Mouse (Mus musculus): ENCODE results near the gene Pgbd5. TPM values are rescaled to one million over a fixed set of nuclear protein-coding genes. Genes with fewer than 3 reads are reported as not detected.
A peak's percentile ranks its signal among the peaks of the same experiment; 100 is the strongest.

The Pgbd5 gene
- total RNA-seq, 2 experiments from 2014 or later = not detected

DNA sequence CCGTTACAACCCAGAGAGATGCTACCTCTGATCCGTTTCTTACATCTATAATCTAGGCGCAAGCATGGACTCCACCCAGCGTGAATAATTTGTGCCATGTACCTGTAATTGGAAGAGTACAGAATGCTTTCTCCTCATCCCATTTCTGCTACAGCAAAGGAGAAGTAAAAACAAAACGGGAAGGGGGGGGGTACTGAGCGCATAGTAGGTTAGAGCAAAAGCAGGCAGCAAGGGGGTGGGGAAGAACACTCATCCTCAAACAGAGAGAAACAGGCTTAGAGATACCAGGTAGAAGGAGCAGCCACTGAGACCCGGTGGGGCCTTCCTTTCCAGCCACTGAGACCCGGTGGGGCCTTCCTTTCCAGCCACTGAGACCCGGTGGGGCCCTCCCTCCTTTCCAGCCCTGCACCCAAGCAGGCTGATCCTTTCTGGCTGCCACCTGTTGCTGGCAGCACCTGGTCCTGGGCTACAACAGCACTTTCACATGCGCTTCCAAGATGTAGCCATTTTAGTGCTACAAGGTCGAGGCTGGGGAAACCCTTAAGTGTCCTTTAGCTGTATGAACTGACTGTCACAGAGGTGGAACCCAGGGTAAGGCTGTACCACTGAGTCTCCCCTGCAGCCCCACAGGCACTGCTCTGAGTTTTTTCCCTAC is 77.6 kb downstream of the Pgbd5 start:
- no peak for ATAC-seq (replicated peaks; ENCODE audit: low FRiP score, low TSS enrichment, poor library complexity, severe bottlenecking)

DNA sequence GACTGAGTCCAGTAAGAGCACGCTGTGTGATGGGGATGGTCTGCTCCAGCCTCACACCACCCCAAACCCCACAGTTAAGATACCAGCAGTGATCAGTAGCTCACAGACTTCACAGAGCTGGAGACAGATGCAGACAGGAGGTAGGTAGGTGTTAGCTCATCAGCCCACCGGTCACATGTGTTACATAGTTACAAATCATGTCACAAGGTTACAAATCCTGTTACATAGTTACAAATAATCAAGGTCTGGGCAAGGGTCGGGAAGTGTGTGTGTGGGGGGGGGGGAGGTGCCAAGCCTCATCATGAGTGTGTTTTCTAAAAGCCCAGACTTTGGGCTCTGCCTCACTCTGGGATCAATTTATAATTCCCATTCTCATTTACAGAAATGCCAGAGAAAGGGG is 78.5 kb downstream of the Pgbd5 start:
- no peak for ATAC-seq (replicated peaks; ENCODE audit: low FRiP score, low TSS enrichment, poor library complexity, severe bottlenecking)

DNA sequence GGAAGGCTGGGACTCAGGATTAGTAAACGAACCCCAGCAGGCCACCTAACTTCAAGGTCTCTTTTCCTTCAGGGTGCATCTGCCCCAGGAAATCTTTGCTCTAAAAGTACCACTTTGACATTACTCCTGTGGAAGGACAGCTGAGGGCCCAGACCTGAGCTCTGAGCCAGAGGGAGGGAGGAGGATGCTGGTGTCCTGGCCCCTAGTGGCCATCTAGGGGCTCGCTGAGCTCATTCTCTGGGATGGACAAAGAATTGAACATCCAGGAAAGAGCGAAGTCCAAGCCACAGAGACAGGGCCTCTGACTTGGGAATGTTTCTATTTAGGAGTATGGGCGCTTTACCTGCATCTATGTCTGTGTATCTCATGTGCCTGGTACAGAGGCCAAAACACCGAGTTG is 87.8 kb downstream of the Pgbd5 start:
- ATAC-seq (replicated peaks; ENCODE audit: low FRiP score, low TSS enrichment, poor library complexity, severe bottlenecking) = no peak

DNA sequence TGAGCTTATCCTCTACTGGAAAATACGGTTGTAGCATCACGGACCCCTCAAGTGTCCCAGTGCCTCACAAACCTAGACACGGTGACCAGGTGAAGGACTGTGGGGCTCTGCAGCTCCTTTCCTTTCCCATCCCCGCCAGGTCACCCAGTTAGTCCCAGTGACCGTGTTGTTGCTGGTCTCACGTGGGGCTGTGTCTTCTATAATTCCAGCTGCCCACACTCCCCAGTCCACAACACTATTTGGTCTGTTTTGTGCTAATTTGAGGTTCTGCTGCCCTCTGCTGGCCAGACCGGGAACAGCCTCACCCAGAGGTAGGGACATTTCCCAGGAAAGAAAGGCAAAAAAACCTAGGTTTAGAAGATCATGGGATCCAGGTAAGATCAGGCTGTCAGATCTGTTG is 89.8 kb downstream of the Pgbd5 start:
- peak; percentile 64 for ATAC-seq (replicated peaks; ENCODE audit: low FRiP score, low TSS enrichment, poor library complexity, severe bottlenecking)

DNA sequence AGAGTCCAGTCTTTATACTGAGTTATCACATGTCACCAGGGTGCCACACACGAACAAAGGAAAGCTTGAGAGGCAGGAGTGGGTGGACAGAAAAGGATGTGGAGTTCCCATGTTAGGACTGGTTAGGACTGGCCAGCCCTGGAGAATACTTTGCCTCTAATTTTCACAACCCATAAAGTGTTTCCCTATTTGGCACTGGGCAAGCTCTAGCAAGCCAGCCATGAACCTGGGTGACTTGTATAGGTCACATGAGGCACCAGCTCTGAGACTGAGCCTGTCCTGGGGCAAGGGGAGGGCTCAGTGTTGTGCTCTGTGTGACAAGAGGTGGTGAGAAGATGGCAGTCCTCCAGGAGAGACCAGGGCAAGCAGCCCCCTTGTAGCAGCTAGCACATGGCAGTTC is 91.4 kb downstream of the Pgbd5 start:
- ATAC-seq (replicated peaks; ENCODE audit: low FRiP score, low TSS enrichment, poor library complexity, severe bottlenecking) = no peak

DNA sequence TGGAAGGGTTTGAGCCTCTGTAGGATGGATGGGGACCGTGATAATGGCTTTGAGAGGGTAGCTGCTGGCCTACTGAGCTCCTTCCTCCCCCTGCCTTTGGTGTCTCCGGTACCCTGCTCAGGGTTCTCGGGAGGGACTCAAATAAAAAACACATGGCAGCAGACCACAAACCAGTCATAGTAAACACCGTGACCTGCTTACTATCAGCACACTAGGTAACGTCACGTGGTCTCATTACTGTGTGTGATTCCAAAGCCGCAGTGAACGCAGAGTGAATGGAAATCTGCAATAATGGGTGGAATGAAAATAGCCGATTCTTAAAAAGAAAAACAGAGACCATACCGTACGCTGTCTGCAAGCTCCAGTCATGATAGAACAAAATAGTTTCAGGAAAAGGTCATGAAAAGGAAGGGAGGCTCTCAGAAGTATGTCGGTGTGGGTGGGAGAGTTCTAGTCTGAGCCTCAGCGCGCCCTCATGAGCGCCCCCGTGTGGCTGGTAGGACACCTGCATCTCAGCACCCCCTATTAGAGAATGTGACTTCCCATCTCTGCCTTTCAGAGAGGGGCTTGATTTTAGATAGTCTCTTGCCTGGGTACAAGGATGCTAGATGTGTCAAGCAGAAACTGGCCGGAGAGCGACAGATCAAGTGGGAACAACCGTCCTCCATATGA is 92.5 kb downstream of the Pgbd5 start:
- 0 out of 2 replicates have a peak, but pooled peaks have one; percentile 51 for ATAC-seq (replicated peaks; ENCODE audit: low FRiP score, low TSS enrichment, poor library complexity, severe bottlenecking)

DNA sequence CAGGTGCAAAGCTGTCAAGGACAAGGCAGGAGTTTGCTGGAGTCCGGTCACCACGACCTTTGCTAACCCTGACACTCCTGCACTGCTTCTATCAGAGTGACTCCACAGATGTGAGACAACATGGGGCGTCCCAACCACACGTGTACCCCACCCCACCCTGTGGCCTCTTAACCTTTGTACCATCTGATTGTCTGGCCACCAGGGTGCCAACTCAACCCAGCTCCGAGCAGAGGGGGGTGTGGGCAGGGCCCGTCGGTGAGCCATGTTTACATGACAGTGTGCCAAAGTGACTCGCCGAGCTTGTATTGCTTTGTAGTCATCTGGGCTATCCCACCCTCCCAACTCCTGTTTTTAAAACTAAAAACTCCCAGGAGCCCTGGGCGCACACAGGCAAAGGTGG is 94.4 kb downstream of the Pgbd5 start:
- no peak for ATAC-seq (replicated peaks; ENCODE audit: low FRiP score, low TSS enrichment, poor library complexity, severe bottlenecking)

DNA sequence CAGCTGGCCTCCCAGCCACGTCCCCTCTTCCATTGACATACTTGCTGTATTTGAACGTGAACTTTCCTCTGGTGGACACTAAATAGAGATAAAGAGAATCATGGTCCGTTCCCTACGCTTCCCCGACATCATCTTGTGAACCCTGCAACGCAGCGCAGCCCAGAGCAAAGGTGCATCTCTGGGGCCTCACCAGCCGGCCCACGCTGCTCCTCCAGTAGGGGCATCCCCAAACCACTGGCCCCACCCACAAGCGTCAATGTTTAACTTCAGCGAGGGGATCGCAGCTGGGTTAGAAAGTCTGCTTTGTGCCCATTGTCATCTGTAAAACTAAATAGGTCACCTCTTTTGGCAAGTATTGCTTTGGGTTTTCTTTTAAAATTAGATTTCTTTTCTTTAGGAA is 95.5 kb downstream of the Pgbd5 start:
- no peak for ATAC-seq (replicated peaks; ENCODE audit: low FRiP score, low TSS enrichment, poor library complexity, severe bottlenecking)

DNA sequence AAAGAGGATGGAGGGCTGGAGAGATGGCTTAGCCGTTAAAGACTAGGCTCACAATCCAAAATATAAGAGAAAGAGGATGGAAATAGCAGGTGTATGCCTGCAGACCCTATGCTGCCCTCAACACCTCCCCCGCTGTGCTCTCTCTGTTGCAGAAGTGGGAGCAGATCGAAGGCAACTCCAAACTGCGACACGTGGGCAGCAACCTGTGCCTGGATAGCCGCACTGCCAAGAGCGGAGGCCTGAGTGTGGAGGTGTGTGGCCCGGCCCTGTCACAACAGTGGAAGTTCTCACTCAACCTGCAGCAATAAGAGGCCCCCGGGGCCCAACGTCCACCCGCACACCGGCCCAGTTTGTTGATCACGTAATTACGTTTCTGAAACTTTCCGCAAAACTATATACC is 96.3 kb downstream of the Pgbd5 start:
- ATAC-seq (replicated peaks; ENCODE audit: low FRiP score, low TSS enrichment, poor library complexity, severe bottlenecking) = no peak

DNA sequence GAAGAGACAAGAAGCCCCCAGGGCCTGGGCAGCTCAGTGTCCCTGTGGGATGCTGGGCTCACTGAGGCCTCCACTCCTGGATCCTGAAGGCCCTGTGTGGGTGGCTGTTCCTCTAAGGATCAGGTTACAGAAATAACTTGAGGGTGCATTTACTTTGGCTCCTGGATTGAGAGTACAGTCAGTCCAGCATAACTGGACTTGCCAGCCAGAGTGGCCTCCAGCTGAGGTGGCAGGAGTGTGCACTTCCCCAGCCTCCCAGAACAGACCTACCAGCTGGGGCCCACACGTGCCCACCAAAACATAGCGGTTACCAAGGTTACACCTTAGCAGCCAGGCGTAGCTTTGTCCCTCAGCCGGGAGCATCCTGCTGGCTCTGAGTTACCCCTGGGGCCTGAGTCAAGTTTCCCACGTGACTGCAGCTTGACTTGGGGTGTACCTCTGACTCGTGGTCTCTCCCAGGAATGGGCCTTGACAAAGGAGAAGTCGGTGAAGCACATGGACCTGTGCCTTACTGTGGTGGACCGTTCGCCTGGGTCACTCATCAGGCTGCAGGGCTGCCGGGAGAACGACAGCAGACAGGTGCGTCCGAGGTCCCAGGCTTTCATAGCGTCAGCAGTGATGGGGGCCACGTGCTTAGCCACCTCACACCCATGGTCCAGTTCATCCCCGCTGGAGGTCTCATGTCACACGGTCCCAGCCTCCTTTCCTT is 98.9 kb downstream of the Pgbd5 start:
- no peak for ATAC-seq (replicated peaks; ENCODE audit: low FRiP score, low TSS enrichment, poor library complexity, severe bottlenecking)

DNA sequence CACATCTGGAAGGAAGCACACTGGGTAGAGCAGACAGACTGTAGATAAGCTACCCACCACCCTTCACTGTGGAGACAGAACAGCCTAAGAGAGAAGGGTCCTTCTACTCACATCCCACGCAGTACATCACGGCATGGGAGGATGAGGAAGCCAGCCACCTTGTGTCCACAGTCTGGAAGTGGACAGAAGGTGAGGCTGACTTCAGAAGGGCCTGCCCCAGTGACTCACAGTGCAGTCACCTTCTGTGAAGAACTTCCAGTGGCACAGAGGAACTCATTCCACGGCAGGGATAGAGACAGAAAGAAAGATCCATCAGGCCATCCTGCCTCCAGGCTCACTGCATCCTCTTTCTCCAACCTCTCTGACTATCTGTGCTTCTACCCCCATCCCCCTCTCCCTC is 99.7 kb downstream of the Pgbd5 start:
- no peak for ATAC-seq (replicated peaks; ENCODE audit: low FRiP score, low TSS enrichment, poor library complexity, severe bottlenecking)

DNA sequence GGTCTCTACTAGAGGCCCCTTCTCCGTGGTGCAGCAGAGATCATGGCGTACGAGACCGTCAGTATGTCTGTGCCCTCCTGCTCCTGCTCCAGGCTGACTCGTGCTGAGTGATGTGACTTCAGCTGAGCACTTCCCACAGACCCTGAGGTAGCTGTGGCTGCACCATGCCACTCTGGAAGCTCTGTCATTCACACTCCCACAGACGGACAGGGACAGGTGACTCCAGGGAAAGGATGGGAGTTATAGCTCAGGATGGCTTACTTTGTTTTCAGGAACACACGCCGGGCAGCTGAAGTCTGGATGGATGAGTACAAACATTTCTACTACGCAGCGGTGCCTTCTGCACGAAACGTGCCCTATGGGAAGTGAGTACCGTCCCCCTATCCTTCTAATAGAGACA is 103.2 kb downstream of the Pgbd5 start:
- no peak for ATAC-seq (replicated peaks; ENCODE audit: low FRiP score, low TSS enrichment, poor library complexity, severe bottlenecking)

DNA sequence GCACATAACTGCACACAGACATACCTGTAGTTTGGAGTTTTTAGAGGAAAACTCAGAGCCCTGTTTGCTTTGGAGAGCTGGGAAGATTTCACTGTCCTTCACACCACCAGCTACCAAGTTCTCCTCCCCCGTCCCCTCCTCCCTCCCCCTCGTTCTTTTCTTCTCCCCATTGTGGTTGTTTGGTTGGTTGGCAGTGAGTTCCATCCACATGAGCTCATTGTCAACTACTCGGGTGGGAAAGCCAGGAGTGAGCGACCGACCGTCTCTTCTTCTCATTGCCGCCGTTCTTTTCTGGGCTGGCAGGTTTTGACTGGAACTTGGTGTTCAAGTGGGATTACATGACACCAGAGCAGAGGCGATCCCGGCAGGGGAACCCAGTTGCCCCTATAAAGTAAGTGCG is 107.8 kb downstream of the Pgbd5 start:
- no peak for ATAC-seq (replicated peaks; ENCODE audit: low FRiP score, low TSS enrichment, poor library complexity, severe bottlenecking)

DNA sequence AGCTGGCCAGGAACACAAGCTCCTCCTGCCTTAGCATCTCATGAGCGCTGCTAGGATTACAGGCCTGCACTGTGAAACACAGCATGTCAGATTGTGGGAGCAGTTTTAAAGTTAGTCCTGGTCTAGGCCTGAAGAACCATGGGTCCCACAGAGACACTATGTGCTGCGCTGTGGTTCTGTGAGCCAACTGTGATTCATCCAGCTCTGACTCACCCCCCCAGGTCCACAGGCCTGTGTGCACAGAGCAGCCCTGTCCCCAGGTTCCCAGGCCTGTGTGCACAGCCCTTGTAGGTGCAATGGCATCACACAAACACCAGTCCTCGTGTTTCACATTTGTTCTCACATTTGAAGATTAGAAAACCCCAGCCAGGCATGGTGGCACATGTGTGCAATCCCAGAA is 108.4 kb downstream of the Pgbd5 start:
- no peak for ATAC-seq (replicated peaks; ENCODE audit: low FRiP score, low TSS enrichment, poor library complexity, severe bottlenecking)

DNA sequence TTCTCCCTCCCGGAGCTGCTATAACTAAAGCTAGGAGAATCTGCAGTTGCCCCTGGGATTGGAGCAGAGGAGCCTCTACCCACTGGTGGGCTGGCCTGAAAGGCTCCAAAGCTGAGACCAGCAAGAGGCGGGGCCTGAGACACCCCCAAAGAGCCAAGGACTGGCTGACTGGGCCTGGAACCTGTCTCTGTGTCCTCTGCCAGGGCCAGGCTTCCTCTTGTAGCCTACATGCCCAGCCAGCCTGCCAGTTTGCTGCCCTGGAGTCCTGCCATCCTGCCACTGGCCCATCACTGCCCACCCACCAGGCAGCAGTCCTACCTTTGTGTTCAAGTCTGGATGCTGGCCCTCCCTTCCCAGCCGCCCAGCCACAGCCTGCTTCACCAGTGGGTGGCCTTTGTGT is 109.0 kb downstream of the Pgbd5 start:
- ATAC-seq (replicated peaks; ENCODE audit: low FRiP score, low TSS enrichment, poor library complexity, severe bottlenecking) = no peak

DNA sequence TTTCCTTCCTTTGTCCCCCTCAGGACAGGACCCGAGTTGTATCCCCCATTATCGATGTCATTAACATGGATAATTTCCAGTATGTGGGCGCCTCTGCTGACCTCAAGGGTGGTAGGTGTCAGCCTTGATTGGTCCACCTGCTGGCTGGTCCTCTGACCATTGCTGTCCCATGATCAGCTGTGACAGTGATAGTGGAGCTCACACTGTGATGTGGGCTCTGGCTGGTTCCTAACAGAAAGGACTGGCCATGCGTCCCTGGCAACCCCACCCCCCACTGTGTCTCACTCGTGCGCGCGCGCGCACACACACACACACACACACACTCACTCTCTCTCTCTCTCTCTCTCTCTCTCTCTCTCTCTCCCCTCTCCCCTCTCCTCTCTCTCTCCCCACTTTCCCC is 109.8 kb downstream of the Pgbd5 start:
- ATAC-seq (replicated peaks; ENCODE audit: low FRiP score, low TSS enrichment, poor library complexity, severe bottlenecking) = no peak

DNA sequence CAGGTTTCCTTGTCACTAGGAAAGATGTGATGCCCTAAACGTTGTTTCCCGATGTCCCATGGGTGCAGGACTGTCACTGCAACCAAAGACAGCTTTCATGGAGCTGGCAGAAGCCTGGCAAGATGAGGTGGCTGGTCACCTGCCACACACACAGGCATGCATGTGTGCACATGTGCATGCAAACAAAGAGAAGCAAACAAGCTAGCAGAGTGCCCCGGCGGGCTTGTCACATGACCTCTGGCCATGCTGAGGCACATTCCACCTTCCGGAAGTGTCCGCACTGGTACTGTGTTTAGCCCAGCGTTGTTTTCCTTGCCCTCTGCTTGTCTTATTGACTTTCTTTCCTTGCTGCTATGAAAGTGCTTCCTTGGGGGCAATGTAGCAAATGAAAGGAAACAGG is 111.2 kb downstream of the Pgbd5 start:
- no peak for ATAC-seq (replicated peaks; ENCODE audit: low FRiP score, low TSS enrichment, poor library complexity, severe bottlenecking)

DNA sequence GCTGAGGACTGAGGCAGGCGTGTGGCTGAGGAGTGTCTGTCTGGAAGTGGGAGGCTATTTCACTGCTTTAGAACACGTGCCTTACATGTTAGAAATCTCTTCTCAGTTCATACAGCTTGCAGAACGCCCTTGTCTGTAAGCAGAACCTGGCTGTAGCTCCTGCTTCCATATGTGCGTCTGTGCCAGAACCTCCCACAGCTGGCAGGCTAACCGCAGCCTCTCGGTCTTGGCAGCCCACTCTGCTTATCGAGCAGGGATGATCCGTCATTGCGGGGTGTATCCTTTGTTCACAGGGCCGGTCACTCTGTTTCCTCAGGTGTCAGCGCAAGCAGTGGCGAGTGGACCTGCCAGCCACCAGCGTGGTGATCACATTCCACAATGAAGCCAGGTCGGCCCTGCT is 116.1 kb downstream of the Pgbd5 start:
- no peak for ATAC-seq (replicated peaks; ENCODE audit: low FRiP score, low TSS enrichment, poor library complexity, severe bottlenecking)

DNA sequence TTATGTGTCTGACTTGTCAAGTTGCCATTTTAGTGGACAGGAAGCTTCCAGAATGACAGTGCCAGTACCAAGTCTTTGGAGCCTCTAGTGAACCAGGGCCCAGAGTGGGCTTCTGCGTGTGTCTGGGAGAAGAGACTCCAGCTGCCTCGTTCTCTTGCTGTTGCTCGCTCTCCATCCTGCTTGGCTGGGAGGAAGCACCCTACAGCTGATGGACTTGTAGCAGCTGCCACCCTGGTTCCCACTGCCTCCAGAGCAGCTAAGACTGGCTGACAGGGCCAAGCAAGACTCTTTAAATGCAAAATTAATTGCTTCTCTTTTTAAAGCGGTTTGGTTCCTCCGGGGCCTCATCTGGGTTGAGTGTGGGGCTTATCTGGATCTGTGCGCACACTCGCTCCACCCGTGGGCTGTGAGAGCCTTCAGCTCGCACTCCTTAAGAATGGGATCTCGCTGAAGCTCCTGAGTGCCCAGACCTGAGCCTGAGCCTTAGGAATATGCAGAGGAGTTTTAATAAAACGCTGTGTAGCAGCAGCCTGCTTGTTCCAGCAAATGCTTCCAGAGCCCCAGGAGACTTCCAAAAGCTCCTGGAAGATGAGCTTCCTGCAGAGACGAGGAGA is 118.1 kb downstream of the Pgbd5 start:
- no peak for ATAC-seq (replicated peaks; ENCODE audit: low FRiP score, low TSS enrichment, poor library complexity, severe bottlenecking)

DNA sequence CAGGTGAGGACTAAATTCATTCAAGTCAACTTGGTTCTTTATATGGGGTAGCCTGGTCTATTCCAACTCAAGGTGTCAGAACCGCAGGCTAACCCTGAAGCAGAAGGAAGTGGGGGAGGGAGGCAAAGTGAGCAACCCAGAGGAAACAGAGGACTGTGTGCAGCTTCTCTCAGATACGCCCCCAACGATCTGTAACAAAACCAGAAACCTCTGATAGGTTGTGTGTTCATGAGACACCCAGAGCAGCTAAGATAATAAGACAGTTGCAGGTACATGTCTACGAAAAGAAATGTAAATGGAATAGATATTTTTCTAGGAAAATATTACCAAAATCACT is 120.2 kb downstream of the Pgbd5 start:
- ATAC-seq (replicated peaks; ENCODE audit: low FRiP score, low TSS enrichment, poor library complexity, severe bottlenecking) = no peak

All from megakaryocyte-erythroid progenitor cell, adult 5-6 weeks (primary cell).